Mouse (Mus musculus): ENCODE data around the gene Slc37a1. TPM values are rescaled to one million over a fixed set of nuclear protein-coding genes. Genes with fewer than 3 reads are reported as not detected.

The Slc37a1 gene
- polyA plus RNA-seq, 1 experiment from 2014 or later: 4.8 TPM

DNA sequence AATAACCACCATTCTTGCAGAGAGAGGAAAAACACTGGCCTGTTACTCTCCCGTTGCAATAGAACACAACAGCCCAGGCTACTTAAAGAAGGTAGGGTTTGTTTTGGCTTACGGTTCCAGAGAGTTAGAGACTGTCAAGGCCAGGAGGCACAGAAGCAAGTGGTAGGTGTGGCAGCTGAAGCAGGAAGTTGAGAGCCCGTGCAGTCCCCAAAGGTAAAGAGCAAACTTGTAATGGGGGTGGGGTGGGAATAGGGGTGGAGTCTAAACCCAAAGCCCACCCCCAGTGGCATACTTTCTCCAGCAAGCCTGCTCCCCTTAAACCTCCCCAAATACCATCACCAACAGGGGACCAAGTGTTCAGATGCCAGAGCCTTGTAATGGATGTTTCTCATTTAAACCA is 14.1 kb downstream of the Slc37a1 start:
- H3K36me3 ChIP-seq: no peaks in the 10 kb centered on the region
- peaks cover 46% of the 10 kb centered on the region for H3K4me1 ChIP-seq
- no peak for DNase-seq (ENCODE audit: low spot score)
- H3K27me3 ChIP-seq (ENCODE audit: insufficient read depth, poor library complexity, severe bottlenecking): peaks cover 18% of the 10 kb centered on the region
- H3K27ac ChIP-seq: no peak overlapping the region
- 70% methylated on average over 3 of the region's 3 CpGs for WGBS
- no peaks in the 10 kb centered on the region for H3K9me3 ChIP-seq
- H3K4me3 ChIP-seq: no peak overlapping the region

- no peaks in the 10 kb centered on the region for H3K36me3 ChIP-seq
- no peaks in the 10 kb centered on the region for H3K9me3 ChIP-seq
- H3K27ac ChIP-seq: no peak overlapping the region
- no peak overlapping the region for H3K4me3 ChIP-seq
- 89% methylated on average over 4 of the region's 4 CpGs for WGBS
- H3K27me3 ChIP-seq (ENCODE audit: insufficient read depth, poor library complexity, severe bottlenecking): no peaks in the 10 kb centered on the region
- DNase-seq (ENCODE audit: low spot score): no peak
- peaks cover 26% of the 10 kb centered on the region for H3K4me1 ChIP-seq
Observed at GRCm38 (mm10) chr17:31303401-31303800, 16.8 kb downstream of the Slc37a1 start.

DNA sequence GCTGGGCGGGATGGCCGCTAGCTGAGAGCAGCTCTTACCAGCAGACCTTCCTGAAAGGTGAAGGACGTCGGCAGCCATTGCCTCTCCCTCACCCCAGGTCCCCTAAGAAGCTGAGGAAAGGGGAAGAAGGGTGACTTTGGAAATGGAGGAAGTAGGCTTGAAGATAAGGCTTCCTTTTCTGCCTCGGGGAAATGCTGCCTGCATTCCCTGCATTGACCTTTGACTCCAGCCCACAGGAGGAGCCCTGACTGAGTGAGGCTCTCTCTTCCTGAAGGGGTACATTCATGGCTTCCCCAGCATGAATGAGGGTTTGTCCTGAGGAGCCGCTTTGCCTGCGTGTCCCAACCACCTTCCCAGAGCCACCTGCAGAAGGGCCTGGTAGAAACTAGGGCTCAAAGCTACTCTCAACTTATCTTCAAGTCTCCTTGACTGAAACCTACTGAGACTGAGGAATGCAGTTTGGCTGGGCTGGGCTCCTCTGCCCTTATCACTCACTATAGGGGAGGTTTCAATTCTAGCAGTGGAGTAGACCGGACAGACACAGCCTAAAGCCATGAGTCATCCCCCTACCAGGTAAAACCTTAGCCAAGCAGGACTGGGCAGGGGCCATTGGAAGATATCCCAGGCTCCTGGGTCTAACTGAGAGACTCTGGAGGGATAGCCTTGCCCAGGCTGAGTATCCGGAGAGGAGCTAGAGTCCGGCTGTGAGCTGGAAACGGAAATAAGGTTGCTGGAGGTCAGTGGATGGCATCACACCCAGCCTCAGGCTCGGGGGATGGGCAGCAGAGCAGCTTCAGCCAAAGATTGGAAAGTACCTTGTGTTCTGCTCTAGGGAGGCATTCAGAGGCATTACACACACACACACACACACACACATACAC is 18.5 kb downstream of the Slc37a1 start:
- Histone ChIP-seq H3K27ac (peak overlapping the region; percentile 77), H3K4me1 (peaks cover 28% of the 10 kb centered on the region), H3K36me3 (no peaks in the 10 kb centered on the region), H3K4me3 (peak overlapping the region; percentile 19; the same call in 1 of the 2 replicates), H3K9me3 (no peaks in the 10 kb centered on the region), H3K27me3 (ENCODE audit: insufficient read depth, poor library complexity, severe bottlenecking) (no peaks in the 10 kb centered on the region)
- DNase-seq (ENCODE audit: low spot score): peak; percentile 78
- 29% methylated on average over 12 of the region's 12 CpGs for WGBS

GRCm38 (mm10) chr17:31305776-31306120 is 19.2 kb downstream of the Slc37a1 start:
- H3K4me1 ChIP-seq: peaks cover 28% of the 10 kb centered on the region
- no peaks in the 10 kb centered on the region for H3K9me3 ChIP-seq
- peak overlapping the region; percentile 77 for H3K27ac ChIP-seq
- H3K4me3 ChIP-seq: 0 out of 2 replicates have a peak overlapping the region, but pooled peaks have one; percentile 19
- no peak for DNase-seq (ENCODE audit: low spot score)
- H3K36me3 ChIP-seq: no peaks in the 10 kb centered on the region
- H3K27me3 ChIP-seq (ENCODE audit: insufficient read depth, poor library complexity, severe bottlenecking): no peaks in the 10 kb centered on the region
- WGBS: 50% methylated on average over 5 of the region's 5 CpGs

- H3K27me3 ChIP-seq (ENCODE audit: insufficient read depth, poor library complexity, severe bottlenecking): no peaks in the 10 kb centered on the region
- no peak for DNase-seq (ENCODE audit: low spot score)
- H3K36me3 ChIP-seq: no peaks in the 10 kb centered on the region
- H3K9me3 ChIP-seq: no peaks in the 10 kb centered on the region
- H3K4me1 ChIP-seq: peaks cover 28% of the 10 kb centered on the region
- no peak overlapping the region for H3K27ac ChIP-seq
- no peak overlapping the region for H3K4me3 ChIP-seq
- 76% methylated on average over 3 of the region's 3 CpGs for WGBS
Observed at GRCm38 (mm10) chr17:31307756-31308155, 21.2 kb downstream of the Slc37a1 start.

- Histone ChIP-seq H3K9me3 (no peaks in the 10 kb centered on the region), H3K4me1 (peaks cover 28% of the 10 kb centered on the region), H3K27me3 (ENCODE audit: insufficient read depth, poor library complexity, severe bottlenecking) (no peaks in the 10 kb centered on the region), H3K27ac (no peak overlapping the region), H3K36me3 (no peaks in the 10 kb centered on the region), H3K4me3 (no peak overlapping the region)
- DNase-seq (ENCODE audit: low spot score): no peak
- WGBS: 78% methylated on average over 7 of the region's 7 CpGs
Observed at GRCm38 (mm10) chr17:31308291-31308816, 21.8 kb downstream of the Slc37a1 start.

- H3K4me3 ChIP-seq: no peak overlapping the region
- no peaks in the 10 kb centered on the region for H3K9me3 ChIP-seq
- no peak for DNase-seq (ENCODE audit: low spot score)
- peaks cover 24% of the 10 kb centered on the region for H3K4me1 ChIP-seq
- no peaks in the 10 kb centered on the region for H3K36me3 ChIP-seq
- no peaks in the 10 kb centered on the region for H3K27me3 ChIP-seq (ENCODE audit: insufficient read depth, poor library complexity, severe bottlenecking)
- H3K27ac ChIP-seq: no peak overlapping the region
- WGBS: 58% methylated on average over 6 of the region's 6 CpGs
Observed at GRCm38 (mm10) chr17:31309281-31309793, 22.7 kb downstream of the Slc37a1 start.

DNA sequence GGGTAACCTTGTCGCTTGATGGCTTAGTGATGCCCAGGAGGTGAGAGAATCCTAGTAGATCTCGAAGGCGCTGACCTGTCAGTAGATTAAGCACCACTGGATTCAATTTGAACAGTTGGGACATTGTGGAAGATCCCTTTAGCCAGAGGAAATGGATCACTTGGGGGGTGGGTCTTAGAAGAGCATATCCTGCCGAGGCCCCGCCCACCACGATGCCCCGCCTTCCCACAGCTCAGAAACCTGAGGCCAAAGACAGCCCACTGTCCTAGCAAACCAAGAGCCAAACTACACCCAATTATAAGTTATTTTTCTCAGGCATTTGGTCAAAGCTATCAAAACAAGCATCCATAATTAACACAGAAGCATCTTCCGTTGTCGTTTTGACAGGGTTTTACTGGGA is 24.5 kb downstream of the Slc37a1 start:
- H3K27ac ChIP-seq: no peak overlapping the region
- H3K27me3 ChIP-seq (ENCODE audit: insufficient read depth, poor library complexity, severe bottlenecking): no peaks in the 10 kb centered on the region
- H3K4me1 ChIP-seq: peaks cover 19% of the 10 kb centered on the region
- H3K9me3 ChIP-seq: no peaks in the 10 kb centered on the region
- no peak for DNase-seq (ENCODE audit: low spot score)
- no peaks in the 10 kb centered on the region for H3K36me3 ChIP-seq
- H3K4me3 ChIP-seq: no peak overlapping the region
- 68% methylated on average over 9 of the region's 9 CpGs for WGBS

DNA sequence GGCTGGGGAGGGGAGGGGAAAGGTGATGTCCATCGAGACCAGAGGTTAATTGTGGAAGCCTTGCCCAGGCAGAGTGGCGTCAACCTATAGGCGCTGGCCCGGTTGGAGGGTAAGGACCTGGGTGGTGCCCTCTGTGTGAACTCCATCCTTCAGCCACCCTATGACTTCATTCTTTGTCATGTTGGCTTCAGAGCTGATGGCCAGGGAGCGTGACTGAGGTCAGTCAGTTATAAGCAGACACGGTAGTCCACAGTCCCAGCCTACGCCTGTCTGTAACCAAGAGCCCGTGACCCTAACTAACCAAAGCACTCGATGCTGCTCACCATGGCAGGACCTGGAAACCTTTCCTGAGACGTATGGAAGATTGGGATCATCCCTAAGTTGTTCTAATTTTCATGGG is 26.1 kb downstream of the Slc37a1 start:
- H3K27me3 ChIP-seq (ENCODE audit: insufficient read depth, poor library complexity, severe bottlenecking): no peaks in the 10 kb centered on the region
- no peaks in the 10 kb centered on the region for H3K36me3 ChIP-seq
- peaks cover 17% of the 10 kb centered on the region for H3K4me1 ChIP-seq
- no peak overlapping the region for H3K27ac ChIP-seq
- H3K9me3 ChIP-seq: no peaks in the 10 kb centered on the region
- no peak for DNase-seq (ENCODE audit: low spot score)
- no peak overlapping the region for H3K4me3 ChIP-seq
- WGBS: 85% methylated on average over 10 of the region's 10 CpGs

- DNase-seq (ENCODE audit: low spot score): no peak
- Histone ChIP-seq H3K36me3 (no peaks in the 10 kb centered on the region), H3K9me3 (no peaks in the 10 kb centered on the region), H3K4me1 (peaks cover 11% of the 10 kb centered on the region), H3K27ac (peak overlapping the region; percentile 65), H3K4me3 (no peak overlapping the region), H3K27me3 (ENCODE audit: insufficient read depth, poor library complexity, severe bottlenecking) (peaks cover 11% of the 10 kb centered on the region; the same call in 1 of the 2 replicates)
- WGBS: 45% methylated on average over 13 of the region's 13 CpGs
Observed at GRCm38 (mm10) chr17:31315046-31315792, 28.6 kb downstream of the Slc37a1 start.

GRCm38 (mm10) chr17:31315993-31316392 is 29.4 kb downstream of the Slc37a1 start:
- H3K36me3 ChIP-seq: no peaks in the 10 kb centered on the region
- H3K4me3 ChIP-seq: no peak overlapping the region
- H3K27ac ChIP-seq: no peak overlapping the region
- H3K27me3 ChIP-seq (ENCODE audit: insufficient read depth, poor library complexity, severe bottlenecking): peaks cover 11% of the 10 kb centered on the region; the same call in 1 of the 2 replicates
- H3K9me3 ChIP-seq: no peaks in the 10 kb centered on the region
- H3K4me1 ChIP-seq: peaks cover 11% of the 10 kb centered on the region
- 68% methylated on average over 6 of the region's 6 CpGs for WGBS
- DNase-seq (ENCODE audit: low spot score): no peak

DNA sequence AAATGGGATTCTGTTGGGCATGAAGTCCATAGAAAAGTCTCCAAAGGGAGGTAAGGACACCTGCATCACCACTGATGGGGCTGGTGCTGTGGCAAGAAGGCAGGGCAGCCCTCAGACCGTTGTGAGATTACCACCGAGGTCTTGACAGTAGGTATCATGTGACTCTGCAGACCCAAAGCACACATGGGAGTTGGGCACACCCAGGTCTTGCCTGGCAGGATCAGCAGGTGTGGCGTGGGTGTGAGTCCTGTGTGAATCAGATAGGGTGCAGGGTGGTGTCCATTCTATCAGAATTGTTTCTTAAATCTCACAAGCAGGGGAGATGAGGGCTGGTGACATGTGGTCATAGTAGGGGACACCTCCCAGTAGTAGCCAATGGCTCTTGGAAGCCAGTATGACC is 30.4 kb downstream of the Slc37a1 start:
- no peaks in the 10 kb centered on the region for H3K9me3 ChIP-seq
- H3K27ac ChIP-seq: no peak overlapping the region
- 70% methylated on average over 3 of the region's 3 CpGs for WGBS
- DNase-seq (ENCODE audit: low spot score): no peak
- peaks cover 11% of the 10 kb centered on the region for H3K4me1 ChIP-seq
- H3K36me3 ChIP-seq: no peaks in the 10 kb centered on the region
- H3K4me3 ChIP-seq: no peak overlapping the region
- H3K27me3 ChIP-seq (ENCODE audit: insufficient read depth, poor library complexity, severe bottlenecking): peaks cover 11% of the 10 kb centered on the region; the same call in 1 of the 2 replicates
